Mouse (Mus musculus): ENCODE data around the gene Pcbp3. TPM values are rescaled to one million over a fixed set of nuclear protein-coding genes. Genes with fewer than 3 reads are reported as not detected.

Gene Pcbp3
- total and polyA plus RNA-seq, 3 experiments, result not detected

GRCm38 (mm10) chr10:76712500-76712899, 249.2 kb downstream of the Pcbp3 start:
- in situ Hi-C loops (cut with MboI; ENCODE audit: low pct_ligation_motif_present, low pct_unique_long_range_greater_than_20kb, low sequenced_read_pairs), result no loop called here
- H3K4me1 ChIP-seq (ENCODE audit: control insufficient read depth in 1 of 2, insufficient read depth in 2 of 2), result no peaks in the 10 kb centered on the region
- H3K27me3 ChIP-seq (replicated peaks), result peaks cover 96% of the 10 kb centered on the region
- no peaks in the 10 kb centered on the region for H3K36me3 ChIP-seq (replicated peaks in 1 of 2; ENCODE audit: control insufficient read depth in 1 of 2, insufficient read depth in 1 of 2, low read length in 1 of 2)
- no peaks in the 10 kb centered on the region for H3K79me2 ChIP-seq (replicated peaks; ENCODE audit: control insufficient read depth, extremely low read depth, insufficient read depth, poor library complexity, severe bottlenecking)
- H3K27ac ChIP-seq (ENCODE audit: insufficient read depth, low read depth), result no peak overlapping the region
- dilution Hi-C loops (cut with MboI; ENCODE audit: extremely low pct_ligation_motif_present, extremely low pct_unique_long_range_greater_than_20kb, low sequenced_read_pairs), result no loop called here
- no peak for DNase-seq (ENCODE audit: extremely low read depth)
- TF ChIP-seq ZNF384 (IDR thresholded peaks at IDR 0.05; ENCODE audit: low read depth, low read length), result no peak
- TF ChIP-seq NRF1 (IDR thresholded peaks at IDR 0.05; ENCODE audit: low read depth, low read length), result no peak
- TF ChIP-seq PAX5 (IDR thresholded peaks at IDR 0.05; ENCODE audit: low read length), result no peak
- no peak for TF ChIP-seq TCF12 (IDR thresholded peaks at IDR 0.05; ENCODE audit: low read depth, low read length)
- no peak for TF ChIP-seq MAX (IDR thresholded peaks at IDR 0.05; ENCODE audit: low read length)
- no peak for TF ChIP-seq ZKSCAN1 (IDR thresholded peaks at IDR 0.05; ENCODE audit: borderline replicate concordance, low read depth, low read length)
- TF ChIP-seq SIN3A (IDR thresholded peaks at IDR 0.05; ENCODE audit: low read length), result no peak
- no peak for TF ChIP-seq EP300 (IDR thresholded peaks at IDR 0.05; ENCODE audit: low read length)
- no peak for TF ChIP-seq IRF4 (IDR thresholded peaks at IDR 0.05; ENCODE audit: low read depth, low read length)
- TF ChIP-seq UBTF (IDR thresholded peaks at IDR 0.05; ENCODE audit: low read depth, low read length), result no peak
- no peak for TF ChIP-seq MYC (IDR thresholded peaks at IDR 0.05; ENCODE audit: low read depth, low read length)
- no peak for TF ChIP-seq NELFE (IDR thresholded peaks at IDR 0.05; ENCODE audit: low read depth, low read length)
- no peak for TF ChIP-seq USF1 (IDR thresholded peaks at IDR 0.05; ENCODE audit: low read depth, low read length)
- no peak for TF ChIP-seq TBP (conservative IDR thresholded peaks at IDR 0.05; ENCODE audit: low read depth, low read length)
- no peak overlapping the region for H3K4me2 ChIP-seq (ENCODE audit: insufficient read depth, low read depth, poor library complexity, severe bottlenecking)
- no peak overlapping the region for H3K4me3 ChIP-seq (replicated peaks in 1 of 3; ENCODE audit: low read depth in 2 of 3, low read length in 2 of 3, poor library complexity in 1 of 3)
- H3K9ac ChIP-seq (ENCODE audit: insufficient read depth, low read depth), result no peak overlapping the region
- H3K9me3 ChIP-seq (replicated peaks; ENCODE audit: low read length), result no peaks in the 10 kb centered on the region

Other genes starting within 250 kb of the Pcbp3 start
- 0.04 and 0.21 TPM in 2 replicates for gene Col6a1, start 235.7 kb downstream of the Pcbp3 start, total RNA-seq (2012; rRNA removed)
- not detected in 2 replicates for gene Col6a1, start 235.7 kb downstream of the Pcbp3 start, total RNA-seq (2014; rRNA removed)
- not detected in 2 replicates for gene Col6a1, start 235.7 kb downstream of the Pcbp3 start, polyA plus RNA-seq (2012; ENCODE audit: insufficient read length, low read depth)
- gene Slc19a1, start 70.4 kb upstream of the Pcbp3 start, total RNA-seq (2012; rRNA removed), result 50.2 and 54.4 TPM in 2 replicates
- gene Slc19a1, start 70.4 kb upstream of the Pcbp3 start, total RNA-seq (2014; rRNA removed), result 36.0 and 40.1 TPM in 2 replicates
- gene Slc19a1, start 70.4 kb upstream of the Pcbp3 start, polyA plus RNA-seq (2012; ENCODE audit: insufficient read length, low read depth), result 53.3 and 59.8 TPM in 2 replicates
- gene Col18a1, start 204.7 kb upstream of the Pcbp3 start, total RNA-seq (2012; rRNA removed), result 14.3 and 14.5 TPM in 2 replicates
- 0.17 and 0.30 TPM in 2 replicates for gene Col18a1, start 204.7 kb upstream of the Pcbp3 start, total RNA-seq (2014; rRNA removed)
- 0.75 and 1.7 TPM in 2 replicates for gene Col18a1, start 204.7 kb upstream of the Pcbp3 start, polyA plus RNA-seq (2012; ENCODE audit: insufficient read length, low read depth)

Measured in CH12.LX (cell line).